Mouse (Mus musculus): ENCODE data around the gene Fetub.
"Not testable (repeated sequence)": the region's sequence is repeated elsewhere in the genome, so short reads cannot be mapped to it uniquely, and the experiment has no call there.

Gene Fetub

DNA sequence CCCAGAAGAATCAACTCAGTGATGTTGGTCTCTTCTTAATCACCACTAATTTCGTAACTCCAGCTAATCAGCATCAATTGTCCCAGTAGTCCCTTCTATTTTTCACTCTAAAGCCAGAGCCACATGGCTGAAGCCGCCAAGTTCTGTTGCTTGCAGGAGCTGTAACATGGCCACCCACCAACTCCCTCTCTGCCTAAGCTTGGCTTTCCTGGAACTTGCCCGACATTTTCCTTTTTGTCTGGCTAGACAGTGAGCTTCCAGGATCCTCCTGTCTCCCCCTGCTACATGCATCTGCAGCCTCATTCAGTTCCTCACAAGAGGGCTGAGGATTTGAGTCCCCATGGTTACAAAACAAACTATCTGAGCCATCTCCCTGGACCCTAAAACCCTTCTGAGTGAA is 6.1 kb upstream of the Fetub start:
- no peak for DNase-seq

DNA sequence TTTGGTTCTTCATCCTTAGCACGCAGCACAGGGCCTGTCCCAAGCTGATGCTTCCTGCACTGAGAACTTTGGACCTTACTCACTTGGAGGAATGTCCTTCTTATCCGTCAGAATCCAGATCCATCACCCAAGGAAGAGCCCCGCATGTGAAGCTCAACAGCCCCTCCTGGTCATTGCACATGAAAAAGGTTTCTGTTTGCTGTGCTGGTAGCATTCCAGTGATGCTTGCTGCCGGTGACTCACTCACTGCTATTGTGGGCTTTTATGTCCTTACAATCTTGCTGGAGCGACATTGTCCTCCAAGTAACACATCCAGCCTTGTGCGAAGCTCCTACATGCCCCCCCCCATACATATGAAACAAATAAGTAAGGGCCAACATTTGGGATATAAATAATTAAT is 5.2 kb upstream of the Fetub start:
- no peak for DNase-seq

DNA sequence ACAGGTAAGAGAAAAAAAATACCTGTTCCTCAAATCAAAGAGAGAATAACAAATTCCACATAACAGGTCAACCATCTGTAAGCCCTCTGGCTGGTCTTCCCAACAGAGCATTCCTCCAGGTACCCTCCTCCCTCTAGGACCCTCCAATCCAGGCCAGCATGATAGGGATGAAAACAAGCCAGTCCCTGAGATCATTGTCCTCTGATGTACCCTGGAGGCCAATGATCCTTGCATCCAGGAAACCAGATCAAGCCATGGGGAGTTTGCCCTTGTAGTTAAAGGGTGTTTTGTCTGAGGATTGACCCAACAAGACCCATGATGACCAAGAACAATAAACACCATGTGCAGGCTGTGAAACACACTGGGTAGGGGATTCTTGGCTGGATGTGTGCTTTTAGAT is 3.9 kb upstream of the Fetub start:
- DNase-seq = no peak

DNA sequence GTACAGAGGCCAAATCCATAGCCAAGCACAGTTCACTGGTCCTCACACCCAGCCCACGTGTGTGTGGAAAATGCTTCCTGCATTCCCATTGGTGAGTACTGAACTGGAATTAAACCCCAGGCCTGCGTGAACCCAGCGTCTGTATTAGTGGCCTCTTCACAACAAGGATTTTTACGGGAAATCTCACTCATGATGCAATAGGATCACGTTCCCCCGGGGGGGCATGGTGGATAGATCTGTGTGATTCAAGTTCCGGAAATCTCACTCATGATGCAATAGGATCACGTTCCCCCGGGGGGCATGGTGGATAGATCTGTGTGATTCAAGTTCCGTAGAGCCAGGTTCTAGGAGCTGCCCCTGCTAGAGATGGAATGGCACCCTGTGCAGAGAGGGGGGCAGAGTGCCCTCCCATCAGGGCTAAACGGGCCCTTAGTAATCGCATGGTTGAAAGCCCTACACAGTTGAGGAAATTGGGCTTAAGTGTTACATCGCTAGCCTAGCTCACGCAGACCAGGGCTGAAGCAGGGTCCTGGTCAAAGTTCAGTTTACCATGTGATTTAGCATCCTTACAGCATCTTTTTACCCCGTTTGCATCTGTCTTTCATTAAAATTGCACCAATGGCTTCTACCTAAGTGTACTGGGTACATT is 654 bp downstream of the Fetub start:
- DNase-seq = no peak

DNA sequence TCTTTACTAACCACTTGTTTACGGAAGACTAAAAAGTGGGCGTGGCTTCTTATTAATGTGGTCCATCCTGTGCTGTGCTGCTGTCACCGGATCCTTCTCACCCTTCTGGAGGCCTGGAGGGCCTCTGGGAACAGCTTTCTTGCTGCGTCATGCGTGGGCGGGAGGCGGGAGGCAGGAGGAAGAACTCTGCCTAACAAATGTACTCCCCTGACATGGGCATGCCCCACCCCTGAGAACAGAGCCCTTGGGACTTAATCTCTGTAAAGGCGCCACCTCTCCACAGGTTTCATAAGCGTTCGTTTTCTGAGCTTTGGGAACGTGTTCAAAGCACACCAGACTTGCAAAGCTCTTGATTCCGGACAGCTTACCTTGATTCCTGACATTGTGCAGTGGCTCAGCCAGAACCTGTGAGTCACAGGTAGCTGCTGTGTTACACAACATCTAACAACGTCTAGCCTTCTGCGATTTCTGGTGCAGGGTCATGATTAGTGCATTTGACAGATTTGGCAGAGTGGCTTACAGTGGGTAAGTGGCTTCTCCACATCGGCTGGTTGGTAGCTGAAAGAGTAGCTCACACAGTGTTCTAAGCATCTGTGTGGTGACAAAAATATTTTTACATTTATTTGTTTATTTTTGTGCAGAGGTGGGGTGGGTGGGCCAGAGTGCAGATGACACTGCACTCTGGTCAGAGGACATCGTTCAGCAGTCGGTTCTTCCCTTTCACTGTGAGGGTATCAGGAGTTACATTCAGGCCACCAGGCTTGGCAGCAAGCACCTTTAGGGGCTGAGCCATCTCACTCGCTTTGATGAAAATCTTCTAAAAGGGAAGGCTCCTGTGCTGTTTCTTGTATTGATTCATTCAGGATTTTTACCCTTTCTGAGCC is 2.1 kb downstream of the Fetub start:
- peak; percentile 10 for DNase-seq

DNA sequence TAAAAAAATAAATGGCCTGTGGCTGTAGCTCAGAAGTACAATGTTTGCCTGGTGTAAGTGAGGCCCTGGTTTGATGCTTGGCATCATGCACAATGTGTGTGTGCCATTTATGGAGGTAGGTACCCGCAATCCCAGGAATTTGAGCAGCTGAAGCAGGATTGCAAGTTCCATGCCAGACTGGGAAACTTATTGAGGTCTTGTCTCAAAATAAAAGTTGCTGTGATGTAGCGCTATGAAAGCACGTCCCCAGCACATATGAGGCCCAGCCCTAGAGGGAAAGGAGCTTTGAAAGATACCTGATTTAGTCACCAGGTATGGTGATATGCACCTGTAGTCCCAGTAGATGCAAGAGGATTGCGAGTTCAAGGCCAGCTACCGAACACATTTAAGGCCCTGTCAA is 3.6 kb downstream of the Fetub start:
- DNase-seq = no peak

DNA sequence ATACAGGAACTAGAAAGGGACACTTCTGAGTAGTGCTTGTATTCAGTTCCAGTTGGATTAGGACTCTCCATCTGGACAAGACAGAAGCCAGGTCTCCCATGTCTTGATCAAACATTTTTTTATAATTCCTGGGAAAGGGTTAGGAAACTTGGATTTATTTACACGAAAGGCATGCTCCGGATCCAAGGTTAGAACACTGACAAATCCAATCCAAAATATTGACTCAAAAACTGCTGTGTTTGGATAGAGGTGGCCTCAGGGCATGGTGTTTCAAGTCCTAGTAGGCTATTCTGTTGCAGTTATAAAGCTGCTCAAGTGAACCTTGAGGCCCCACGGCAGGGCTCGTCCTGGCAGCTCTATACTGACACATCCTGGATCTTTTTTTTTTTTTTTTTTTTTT is 4.3 kb downstream of the Fetub start:
- no peak for DNase-seq

DNA sequence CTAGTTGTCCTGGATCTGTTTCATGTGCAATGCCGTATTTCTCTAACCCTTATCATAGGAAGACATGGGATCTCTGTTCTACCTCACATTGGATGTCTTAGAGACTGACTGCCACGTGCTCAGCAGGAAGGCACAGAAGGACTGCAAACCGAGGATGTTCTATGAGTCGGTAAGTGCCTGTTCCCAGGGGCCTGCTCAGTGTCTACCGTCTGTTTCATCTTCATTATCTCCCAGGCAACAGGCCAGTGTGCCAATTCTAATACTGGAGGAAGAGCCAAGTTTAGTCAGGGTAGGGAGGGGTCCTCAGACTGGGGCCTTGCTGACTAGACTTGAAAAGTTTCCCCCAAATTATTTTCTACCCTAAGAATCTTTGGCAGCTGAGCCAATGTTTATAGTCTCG is 11.4 kb downstream of the Fetub start:
- no peak for DNase-seq

DNA sequence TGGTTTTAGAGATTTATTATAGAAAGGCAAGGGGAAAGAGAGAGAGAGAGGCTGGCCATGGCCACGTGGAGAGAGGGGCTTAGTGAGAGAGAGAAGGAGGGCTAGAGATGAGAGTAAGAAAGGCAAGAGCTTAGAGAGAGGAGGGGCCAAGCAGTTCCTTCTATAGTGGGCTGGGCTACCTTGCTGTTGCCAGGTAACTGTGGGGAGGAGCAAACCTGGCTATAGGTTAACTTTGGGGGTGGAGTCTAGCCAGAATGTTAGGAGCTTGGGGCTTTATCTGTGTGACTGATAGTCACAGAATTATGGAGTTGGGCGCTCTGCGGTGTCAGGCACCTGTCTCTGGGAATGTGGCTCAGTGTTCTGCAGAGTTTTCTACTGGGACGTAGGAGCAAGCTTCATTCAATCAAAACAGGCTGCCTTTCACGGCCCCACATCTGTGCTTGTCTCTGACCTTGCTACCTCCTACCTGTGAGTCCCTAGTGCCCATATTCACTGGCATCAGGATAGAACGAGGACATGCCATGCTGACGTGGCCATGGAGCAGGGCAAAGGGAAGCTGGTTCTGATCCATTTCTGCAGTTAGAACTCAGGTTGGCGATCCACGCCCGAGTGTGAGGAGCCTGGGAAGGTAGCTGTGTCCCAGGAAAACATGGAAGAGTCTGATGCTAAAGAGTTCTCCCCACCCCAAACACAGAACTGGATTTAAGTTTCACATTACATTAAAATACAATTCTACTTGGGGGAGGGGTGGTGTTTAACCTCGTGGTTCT is 13.5 kb downstream of the Fetub start:
- no peak for DNase-seq

DNA sequence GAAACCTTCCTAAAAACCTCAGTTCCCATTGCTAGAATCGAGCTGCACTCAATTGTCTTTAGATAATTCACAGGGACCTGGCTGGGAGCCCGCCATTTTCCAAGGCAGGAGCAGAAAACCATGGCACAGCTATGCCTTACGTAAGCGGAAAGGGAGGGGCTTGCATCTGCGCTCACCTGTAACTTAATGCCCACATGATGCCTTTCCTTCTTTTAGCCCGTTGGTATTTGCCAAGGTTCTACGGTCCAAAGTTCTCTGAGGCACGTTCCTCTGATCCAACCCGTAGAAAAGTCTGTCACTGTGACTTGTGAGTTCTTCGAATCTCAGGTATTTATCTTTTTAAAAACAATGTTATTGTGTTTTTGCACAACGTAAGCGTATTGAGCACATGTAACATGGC is 19.5 kb downstream of the Fetub start:
- DNase-seq = peak; percentile 36

DNA sequence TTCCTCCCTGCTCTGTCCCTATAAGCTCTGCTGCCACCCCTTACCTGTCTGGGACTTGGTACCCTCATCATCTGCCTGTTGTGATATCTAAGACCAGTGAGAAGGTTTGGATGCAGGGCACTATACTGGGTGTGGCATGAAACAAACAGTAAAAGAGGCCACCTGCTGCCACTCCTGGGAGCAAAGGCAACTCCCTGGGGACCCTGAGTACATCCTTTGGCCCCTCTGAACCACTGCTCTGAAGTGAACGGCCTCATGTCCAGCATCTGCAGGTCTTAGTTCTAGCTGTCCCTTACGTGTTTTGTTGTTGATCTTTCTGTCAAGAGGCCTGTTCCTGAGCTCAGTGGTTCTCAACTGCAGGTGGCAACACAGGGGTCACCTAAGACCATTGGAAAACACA is 20.4 kb downstream of the Fetub start:
- DNase-seq = no peak

DNA sequence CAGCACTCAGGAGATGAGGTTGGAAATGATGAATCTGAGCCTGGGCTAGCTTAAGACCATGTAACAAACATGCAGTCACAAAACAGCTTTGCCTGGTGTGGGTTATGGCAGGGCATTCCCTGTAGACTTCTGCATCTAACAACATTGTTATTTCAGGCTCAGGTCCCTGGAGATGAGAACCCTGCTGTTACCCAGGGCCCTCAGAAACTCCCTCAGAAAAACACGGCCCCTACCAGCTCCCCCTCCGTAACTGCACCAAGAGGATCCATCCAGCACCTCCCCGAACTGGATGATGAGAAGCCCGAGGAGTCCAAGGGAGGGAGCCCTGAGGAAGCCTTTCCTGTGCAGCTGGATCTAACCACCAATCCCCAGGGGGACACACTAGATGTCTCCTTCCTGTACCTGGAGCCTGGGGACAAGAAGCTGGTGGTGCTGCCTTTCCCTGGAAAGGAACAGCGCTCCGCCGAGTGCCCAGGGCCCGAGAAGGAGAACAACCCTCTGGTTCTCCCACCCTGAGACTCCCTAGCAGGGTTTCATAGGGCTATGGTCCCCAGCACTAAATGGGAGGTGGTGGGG is 21.1 kb downstream of the Fetub start:
- no peak for DNase-seq

DNA sequence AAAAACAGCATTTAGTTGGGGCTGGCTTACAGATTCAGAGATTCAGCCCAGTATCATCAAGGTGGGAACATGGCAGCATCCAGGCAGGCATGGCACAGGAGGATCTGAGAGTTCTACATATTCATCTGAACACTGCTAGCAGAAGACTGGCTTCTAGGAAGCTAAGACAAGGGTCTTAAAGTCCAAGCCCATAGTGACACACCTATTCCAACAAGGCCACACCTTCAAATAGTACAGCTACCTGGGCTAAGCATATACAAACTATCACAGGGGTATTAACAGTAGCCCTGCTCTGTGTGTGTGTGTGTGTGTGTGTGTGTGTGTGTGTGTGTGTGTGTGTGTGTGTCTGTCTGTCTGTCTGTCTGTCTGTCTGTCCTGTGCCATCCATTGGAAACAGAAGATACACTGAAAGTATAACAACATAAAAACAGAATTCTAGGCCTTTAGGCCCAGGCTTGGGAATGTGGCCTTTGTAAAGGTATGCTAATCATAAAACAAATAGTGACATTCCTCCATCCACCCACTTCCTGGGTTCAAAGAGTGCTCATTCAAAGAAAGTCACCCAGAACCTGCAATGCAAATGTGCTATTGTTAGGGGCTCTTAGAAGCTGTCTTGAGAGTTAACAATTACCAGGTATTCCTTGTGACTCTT is 23.8 kb downstream of the Fetub start:
- DNase-seq = not testable (repeated sequence)

DNA sequence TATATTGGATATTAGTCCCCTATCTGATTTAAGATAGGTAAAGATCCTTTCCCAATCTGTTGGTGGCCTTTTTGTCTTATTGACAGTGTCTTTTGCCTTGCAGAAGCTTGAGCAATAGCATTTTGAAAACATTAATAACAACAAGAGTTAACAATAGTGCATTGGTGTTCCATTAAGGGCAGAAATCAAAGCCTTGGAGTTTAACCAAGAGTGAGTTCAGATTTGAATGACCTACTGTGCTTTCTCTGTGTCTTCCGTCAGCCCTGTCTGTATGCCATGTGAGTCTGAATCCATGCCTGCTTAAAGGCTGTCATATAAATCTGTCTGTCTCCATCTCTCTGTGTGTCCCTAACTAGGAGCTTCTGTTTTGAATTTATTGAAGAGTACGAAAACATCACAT is 29.2 kb downstream of the Fetub start:
- no peak for DNase-seq

DNA sequence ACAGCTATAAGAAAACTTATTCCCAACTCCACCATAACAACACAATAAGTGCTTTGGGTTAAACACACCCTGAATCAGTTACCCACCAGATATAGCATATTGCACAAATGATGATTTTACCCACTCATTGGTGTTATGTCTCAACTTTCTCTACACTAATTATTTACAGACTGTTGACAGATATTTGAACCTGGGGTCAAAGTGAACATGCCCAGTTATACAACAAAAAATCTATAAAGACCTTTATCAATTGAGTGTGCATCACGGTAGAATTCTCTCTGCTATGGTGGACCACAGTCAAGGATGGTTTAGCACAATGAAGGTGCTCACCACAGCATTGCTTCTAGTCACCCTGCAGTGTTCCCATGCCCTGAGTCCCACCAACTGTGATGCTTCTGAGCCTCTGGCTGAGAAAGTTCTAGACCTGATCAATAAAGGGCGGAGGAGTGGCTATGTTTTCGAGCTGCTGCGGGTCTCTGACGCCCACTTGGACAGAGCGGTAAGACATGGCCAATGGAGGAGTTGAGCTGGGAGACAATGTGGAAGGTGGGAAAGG is 32.8 kb downstream of the Fetub start, which contains the start of gene Hrg:
Hrg (plus strand) TSS at position 233 of the 556 bp plus-strand sequence.
- peak; percentile 42 for DNase-seq

DNA sequence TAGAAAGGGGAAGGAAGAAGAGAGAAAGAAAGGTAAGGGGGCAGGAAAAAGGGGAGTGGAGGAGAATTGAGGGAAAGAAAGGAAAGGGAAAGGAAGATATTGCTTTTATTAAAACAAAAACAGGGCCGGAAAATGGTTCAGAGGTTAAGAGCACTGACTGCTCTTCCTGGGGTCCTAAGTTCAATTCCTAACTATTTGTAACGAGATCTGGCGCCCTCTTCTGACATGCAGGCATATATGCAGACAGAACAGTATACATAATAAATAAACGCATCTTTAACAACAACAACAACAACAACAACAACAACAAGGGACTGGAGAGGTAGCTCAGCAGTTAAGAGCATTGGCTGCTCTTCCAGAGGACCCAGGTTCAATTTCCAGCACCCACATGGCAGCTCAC is 34.9 kb downstream of the Fetub start:
- DNase-seq = peak; percentile 59

DNA sequence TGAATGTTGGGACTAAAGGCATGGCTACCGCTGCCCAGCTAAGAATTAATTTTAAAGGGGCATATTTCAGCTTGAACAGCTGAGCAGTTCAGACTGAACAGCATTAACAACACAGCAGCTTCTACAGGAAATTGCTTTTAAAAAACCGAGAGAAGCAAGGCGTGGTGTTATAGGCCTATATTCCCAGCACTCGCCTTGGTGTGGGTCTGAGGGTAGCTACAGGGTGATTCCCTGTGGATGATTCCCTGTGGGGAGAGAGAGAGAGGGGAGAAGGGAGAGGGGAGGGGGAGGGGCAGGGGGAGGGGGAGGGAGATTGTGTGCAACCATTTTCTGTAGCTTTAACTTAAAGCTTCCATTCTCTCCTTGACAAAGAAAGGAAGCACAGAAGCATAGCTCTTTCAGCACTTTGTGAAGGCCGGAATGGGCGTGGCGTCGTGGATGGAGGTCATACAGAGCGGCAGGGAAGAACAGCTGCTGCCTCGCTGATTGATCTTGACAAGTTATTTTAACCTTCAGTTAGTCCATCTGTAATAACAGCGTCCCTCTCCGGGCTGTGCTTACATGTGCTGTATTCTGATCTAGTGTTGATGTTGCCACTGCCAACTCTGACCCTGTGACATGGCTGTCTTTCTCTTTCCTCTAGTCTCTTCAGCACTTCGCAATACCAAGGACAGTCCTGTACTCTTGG is 37.4 kb downstream of the Fetub start:
- no peak for DNase-seq

DNA sequence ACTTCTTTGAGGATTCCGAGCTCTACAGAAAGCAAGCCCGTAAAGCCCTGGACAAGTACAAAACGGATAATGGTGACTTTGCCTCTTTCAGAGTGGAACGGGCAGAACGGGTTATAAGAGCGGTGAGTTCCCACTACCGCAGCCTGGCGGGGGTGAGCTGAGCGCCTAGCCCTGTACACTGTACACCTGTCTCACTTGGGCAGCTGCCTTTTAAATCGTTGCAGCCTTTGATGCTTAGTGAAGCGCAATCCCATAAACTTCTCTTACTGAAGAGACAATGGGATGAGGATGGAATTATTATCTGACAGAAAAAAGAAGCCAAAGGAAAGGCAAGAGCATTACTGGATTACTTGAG is 37.9 kb downstream of the Fetub start:
- no peak for DNase-seq

DNA sequence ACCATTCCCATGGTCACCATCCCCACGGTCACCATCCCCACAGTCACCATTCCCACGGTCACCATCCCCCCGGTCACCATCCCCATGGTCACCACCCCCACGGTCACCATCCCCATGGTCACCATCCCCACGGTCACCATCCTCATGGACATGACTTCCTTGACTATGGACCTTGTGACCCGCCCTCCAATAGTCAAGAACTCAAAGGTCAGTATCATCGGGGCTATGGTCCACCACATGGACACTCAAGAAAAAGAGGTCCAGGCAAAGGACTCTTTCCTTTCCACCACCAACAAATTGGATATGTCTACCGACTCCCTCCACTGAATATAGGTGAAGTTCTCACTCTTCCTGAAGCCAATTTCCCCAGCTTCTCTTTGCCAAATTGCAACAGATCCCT is 42.9 kb downstream of the Fetub start:
- no peak for DNase-seq

DNA sequence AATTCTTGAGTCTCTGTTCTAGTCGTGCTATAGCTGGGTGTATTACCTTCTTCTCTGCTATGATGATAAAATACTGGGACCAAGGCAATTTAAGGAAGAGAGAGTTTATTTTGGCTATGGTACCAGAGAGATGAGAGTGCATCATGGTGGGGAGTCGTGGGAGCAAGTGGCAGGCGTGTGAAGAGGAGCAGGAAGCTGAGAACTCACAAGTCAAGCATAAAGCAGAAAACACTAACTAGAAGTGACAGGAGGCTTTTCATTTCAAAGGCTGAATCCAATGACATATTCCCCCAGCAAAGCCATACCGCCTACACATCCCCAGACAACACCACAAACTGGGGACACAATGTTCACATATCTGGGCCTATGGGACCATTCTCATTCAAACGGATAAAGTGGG is 44.1 kb downstream of the Fetub start:
- no peak for DNase-seq

DNA sequence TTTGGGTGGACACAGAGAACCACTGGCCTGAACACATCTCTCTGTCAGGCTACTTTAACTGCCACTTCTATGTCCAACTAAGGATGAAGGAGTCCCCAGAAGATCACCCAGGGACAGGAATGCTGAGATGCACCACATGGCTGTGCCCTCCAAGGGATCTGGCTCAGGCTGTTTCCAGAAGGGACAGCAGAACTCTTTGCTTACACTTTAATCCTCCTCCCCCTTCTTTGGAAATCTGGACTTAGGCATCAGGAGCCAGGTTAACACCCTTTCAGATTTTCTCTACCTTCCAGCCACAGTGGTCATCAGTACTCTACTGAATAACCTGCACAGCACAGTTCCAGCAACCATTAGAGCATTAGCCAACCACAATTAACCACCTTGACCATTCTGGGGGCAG is 45.2 kb downstream of the Fetub start:
- DNase-seq = no peak

All from kidney, adult 9 months (tissue).